Mouse (Mus musculus) bone marrow, adult 2 months (tissue): ENCODE data around the gene Tbc1d8b.

Experiments used
- CTCF ChIP-seq: fragments of 200-500 bp; IDR thresholded peaks from 2 replicates; pipeline ENCODE4 v1.5.1; 2011; ENCODE audit warnings: low read length, control low read depth; ENCODE audit not compliant: control insufficient read depth, insufficient read depth
- POLR2A ChIP-seq: fragments of 200-500 bp; IDR thresholded peaks from 2 replicates; pipeline ENCODE4 v1.6.1; 2011; ENCODE audit warnings: low read depth, mild to moderate bottlenecking, control low read depth, low read length, borderline replicate concordance; ENCODE audit not compliant: control insufficient read depth

- TF ChIP-seq CTCF, result no peak
- no peak for TF ChIP-seq POLR2A
These were observed 98.2 kb downstream of the Tbc1d8b start for GRCm38 (mm10) chrX:139783045-139783422.
